Mouse (Mus musculus): ENCODE measurements around the gene Dgkq.

Dgkq gene

DNA sequence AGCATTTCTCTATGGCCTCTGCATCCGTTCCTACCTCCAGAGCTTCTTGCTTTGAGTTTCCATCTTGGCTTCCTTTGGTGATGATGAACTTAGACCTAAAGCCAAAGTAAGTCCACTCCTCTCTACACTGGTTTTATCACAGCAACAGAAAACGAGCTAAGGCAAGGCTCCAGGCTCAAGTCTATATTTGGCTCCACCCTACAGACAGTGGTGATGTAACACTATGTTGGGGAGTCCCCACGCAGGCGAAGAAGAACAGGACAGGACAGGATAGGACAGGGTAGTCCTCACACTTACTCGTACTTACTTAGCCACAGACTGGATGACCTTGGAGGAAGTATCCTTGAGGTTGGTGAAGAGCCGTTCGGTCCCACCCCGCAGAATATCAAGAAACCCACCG lies 66.9 kb downstream of the Dgkq start:
- DNase-seq (ENCODE audit: low read depth, low spot score), result no peak

DNA sequence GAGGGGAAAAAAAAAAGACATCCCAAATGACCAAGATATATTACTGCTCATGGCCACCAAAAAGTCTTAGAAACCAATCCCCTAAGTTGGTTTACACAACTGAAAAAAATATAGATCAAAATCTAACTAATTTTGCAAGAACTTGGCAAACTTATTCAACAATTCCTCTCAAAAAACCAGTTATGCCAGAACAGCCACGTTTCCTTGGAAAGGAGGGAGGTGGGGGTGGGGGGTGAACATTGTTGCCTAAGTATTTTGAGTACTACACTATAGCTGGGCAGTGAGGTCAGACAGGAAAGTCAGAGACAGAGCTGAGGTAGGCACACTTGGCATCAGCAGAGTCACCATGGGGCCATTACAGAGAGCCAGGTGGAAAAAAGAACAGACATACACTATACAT lies 69.5 kb downstream of the Dgkq start:
- no peak for DNase-seq (ENCODE audit: low read depth, low spot score)
